26 mouse cellular contexts compared by ENCODE assay signal in the genomic region with DNA sequence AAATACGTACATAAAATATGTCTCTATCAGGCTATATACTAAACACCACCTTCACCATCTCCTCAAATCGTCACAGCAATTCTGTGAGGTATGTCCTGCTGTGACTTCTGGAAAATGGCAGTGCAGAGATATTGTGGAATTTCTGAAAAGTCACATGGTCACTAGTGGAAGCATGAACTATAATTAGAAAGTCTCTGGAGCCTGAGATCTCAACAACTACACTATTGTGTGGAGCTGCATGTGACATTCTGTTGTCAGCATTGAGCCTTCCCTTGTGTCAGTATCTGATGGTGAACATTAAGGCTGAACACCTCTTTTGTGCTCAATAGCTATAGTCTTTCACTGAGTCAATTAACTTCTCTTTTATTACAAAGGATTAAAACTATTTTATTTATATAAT.
A peak's percentile ranks its signal among the peaks of the same experiment; 100 is the strongest.
DNase-seq lines count a peak whose midpoint lies in the region; ATAC-seq lines count a peak whose summit lies in the region.
"Had no signal": no experiment of that assay in that cellular context is flagged by ENCODE, and none has a peak within 500 bp of the region (broad histone marks: within the 10 kb centered on the region; RNA-seq: fewer than 3 reads in every experiment).

No protein-coding gene starts in this region.

- H3K9ac ChIP-seq in heart, embryonic 12.5 days, result no peak overlapping the region
- H3K9ac ChIP-seq in heart, embryonic 15.5 days, result no peak overlapping the region
- H3K9ac ChIP-seq: forebrain, embryonic 13.5 days; hindbrain, embryonic 14.5 days had no signal

- 62% methylated on average over 2 of the region's 2 CpGs for WGBS in heart, embryonic 12.5 days
- 54% methylated on average over 2 of the region's 2 CpGs for WGBS in heart, embryonic 15.5 days

- 0 out of 2 replicates have a peak, but pooled peaks have one; percentile 63 for ATAC-seq in heart, embryonic 12.5 days (ENCODE audit: insufficient number of reproducible peaks, low FRiP score)
- peak; percentile 35; the same call in 1 of the 2 replicates for ATAC-seq in heart, embryonic 15.5 days (replicated peaks; ENCODE audit: insufficient number of reproducible peaks, insufficient read depth, low FRiP score, low read depth)
- ATAC-seq: forebrain, embryonic 13.5 days; forebrain, embryonic 16.5 days; hindbrain, postnatal 0 days; inflammation-experienced regulatory T-cells, adult 6 months; intestine, embryonic 16.5 days had no signal

- H3K27me3 ChIP-seq in heart, embryonic 12.5 days (replicated peaks), result no peaks in the 10 kb centered on the region
- H3K27me3 ChIP-seq in heart, embryonic 15.5 days, result no peaks in the 10 kb centered on the region
- H3K27me3 ChIP-seq: CH12.LX had no signal

- DNase-seq in heart, postnatal 25 days (ENCODE audit: low spot score), result no peak
- DNase-seq in heart, adult 8-10 months (ENCODE audit: low spot score), result no peak
- DNase-seq in Muller cell, postnatal 12 days (ENCODE audit: inconsistent ontology term), result peak; percentile 20
- DNase-seq in cerebellum, postnatal 25 days, result no peak
- DNase-seq: adrenal gland, adult 8-10 months; adrenal gland, postnatal 25 days; B cell, adult 2 months; cerebellum, adult 11-12 months; cerebellum, adult 8-10 months; cerebellum, postnatal 10 days; gastrocnemius, adult 2 months; gastrocnemius, postnatal 14 days; heart, postnatal 36 days; kidney, adult 18-20 months; kidney, adult 9 months had no signal

- no peaks in the 10 kb centered on the region for H3K4me1 ChIP-seq in heart, embryonic 12.5 days (replicated peaks)
- no peaks in the 10 kb centered on the region; the same call in 1 of the 2 replicates for H3K4me1 ChIP-seq in heart, embryonic 15.5 days (replicated peaks)
- H3K4me1 ChIP-seq: forebrain, embryonic 10.5 days; forebrain, embryonic 13.5 days had no signal

- intact Hi-C loops in heart, postnatal 25 days (cut with DNase I), result no loop called here

- no peaks in the 10 kb centered on the region for H3K9me3 ChIP-seq in heart, embryonic 12.5 days (replicated peaks)
- H3K9me3 ChIP-seq in heart, embryonic 15.5 days (replicated peaks), result no peaks in the 10 kb centered on the region
- H3K9me3 ChIP-seq: forebrain, embryonic 10.5 days; forebrain, embryonic 13.5 days had no signal

- H3K27ac ChIP-seq in heart, embryonic 12.5 days (ENCODE audit: poor library complexity, severe bottlenecking), result no peak overlapping the region
- no peak overlapping the region; the same call in 1 of the 2 replicates for H3K27ac ChIP-seq in heart, embryonic 15.5 days
- H3K27ac ChIP-seq: forebrain, embryonic 10.5 days; forebrain, embryonic 13.5 days; gastrocnemius, adult 2 months; hindbrain, embryonic 14.5 days; hindbrain, postnatal 0 days had no signal

- H3K4me3 ChIP-seq in heart, embryonic 12.5 days, result no peak overlapping the region
- no peak overlapping the region for H3K4me3 ChIP-seq in heart, embryonic 15.5 days
- H3K4me3 ChIP-seq: forebrain, embryonic 10.5 days; forebrain, embryonic 13.5 days; gastrocnemius, adult 2 months had no signal

- H3K4me2 ChIP-seq in heart, embryonic 12.5 days, result no peak overlapping the region
- no peak overlapping the region for H3K4me2 ChIP-seq in heart, embryonic 15.5 days
- H3K4me2 ChIP-seq: forebrain, embryonic 13.5 days; hindbrain, embryonic 14.5 days had no signal

- H3K36me3 ChIP-seq in heart, embryonic 12.5 days, result no peaks in the 10 kb centered on the region
- H3K36me3 ChIP-seq in heart, embryonic 15.5 days, result no peaks in the 10 kb centered on the region
- H3K36me3 ChIP-seq: forebrain, embryonic 10.5 days; G1E had no signal
